Mouse (Mus musculus): ENCODE measurements around the gene Gpm6a. TPM values are rescaled to one million over a fixed set of nuclear protein-coding genes. Genes with fewer than 3 reads are reported as not detected.
"Not testable (repeated sequence)": the region's sequence is repeated elsewhere in the genome, so short reads cannot be mapped to it uniquely, and the experiment has no call there.

Gene Gpm6a
- total RNA-seq, 2 experiments from 2014 or later: not detected

GRCm38 (mm10) chr8:54995662-54996061 lies 41.0 kb downstream of the Gpm6a start:
- ATAC-seq (replicated peaks; ENCODE audit: low FRiP score, poor library complexity, severe bottlenecking): no peak

DNA sequence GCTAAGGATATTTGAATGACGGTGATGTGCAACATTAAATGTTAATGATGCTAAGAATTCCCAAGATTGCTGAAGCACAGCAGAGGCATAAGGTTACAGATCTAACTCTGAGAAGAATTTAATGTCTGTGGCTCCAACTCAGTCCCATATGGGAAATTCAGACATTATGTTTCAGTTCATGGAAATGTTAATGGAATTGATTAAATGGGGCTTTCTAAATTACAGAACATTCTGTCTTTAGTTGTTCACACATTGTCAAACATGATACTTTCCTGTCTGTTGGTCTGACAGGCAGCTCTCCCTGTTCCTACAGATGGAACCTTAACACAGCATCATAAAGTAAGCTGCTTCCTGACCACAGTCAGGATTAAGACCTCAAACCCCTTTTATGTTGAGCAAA lies 47.8 kb downstream of the Gpm6a start:
- ATAC-seq (replicated peaks; ENCODE audit: low FRiP score, poor library complexity, severe bottlenecking): no peak

DNA sequence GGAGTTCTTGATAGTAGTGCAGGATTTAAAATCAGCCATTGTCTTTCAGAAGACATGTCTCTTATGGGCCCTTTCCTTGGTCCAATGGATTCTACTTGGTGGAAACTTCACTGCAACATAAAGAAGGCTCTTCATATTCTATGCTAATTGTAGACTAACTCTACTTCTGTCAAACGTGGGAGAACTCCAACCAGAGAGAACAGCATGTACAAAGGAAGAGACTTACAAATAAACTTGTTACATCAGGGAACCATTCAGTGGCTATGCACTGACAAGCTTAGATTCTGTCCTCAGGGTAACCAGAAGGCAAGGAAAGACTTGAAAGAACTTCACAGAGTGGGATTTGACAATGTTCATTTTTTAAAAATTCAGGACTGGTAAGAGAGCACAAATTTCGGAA lies 48.3 kb downstream of the Gpm6a start:
- no peak for ATAC-seq (replicated peaks; ENCODE audit: low FRiP score, poor library complexity, severe bottlenecking)

GRCm38 (mm10) chr8:55012228-55012627 lies 57.6 kb downstream of the Gpm6a start:
- ATAC-seq (replicated peaks; ENCODE audit: low FRiP score, poor library complexity, severe bottlenecking): no peak

DNA sequence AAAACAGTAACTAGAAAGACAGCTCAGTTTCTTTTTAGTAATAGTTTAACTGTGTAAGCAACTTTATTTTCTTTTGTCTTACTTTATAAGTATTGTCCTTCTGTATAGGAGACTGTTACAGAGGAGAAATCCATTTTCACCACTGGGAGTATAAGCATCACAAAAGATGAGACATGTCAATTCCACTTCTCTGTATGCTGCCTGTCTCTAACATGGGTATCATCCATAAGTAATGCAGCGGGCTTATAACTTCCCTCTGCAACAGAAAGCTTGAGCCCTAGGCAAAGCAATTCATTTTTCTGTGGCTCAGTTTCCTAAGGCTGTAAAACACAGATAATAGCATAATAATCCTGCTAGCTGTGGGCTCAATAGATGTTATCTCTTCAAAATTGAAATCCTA lies 62.4 kb downstream of the Gpm6a start:
- no peak for ATAC-seq (replicated peaks; ENCODE audit: low FRiP score, poor library complexity, severe bottlenecking)

DNA sequence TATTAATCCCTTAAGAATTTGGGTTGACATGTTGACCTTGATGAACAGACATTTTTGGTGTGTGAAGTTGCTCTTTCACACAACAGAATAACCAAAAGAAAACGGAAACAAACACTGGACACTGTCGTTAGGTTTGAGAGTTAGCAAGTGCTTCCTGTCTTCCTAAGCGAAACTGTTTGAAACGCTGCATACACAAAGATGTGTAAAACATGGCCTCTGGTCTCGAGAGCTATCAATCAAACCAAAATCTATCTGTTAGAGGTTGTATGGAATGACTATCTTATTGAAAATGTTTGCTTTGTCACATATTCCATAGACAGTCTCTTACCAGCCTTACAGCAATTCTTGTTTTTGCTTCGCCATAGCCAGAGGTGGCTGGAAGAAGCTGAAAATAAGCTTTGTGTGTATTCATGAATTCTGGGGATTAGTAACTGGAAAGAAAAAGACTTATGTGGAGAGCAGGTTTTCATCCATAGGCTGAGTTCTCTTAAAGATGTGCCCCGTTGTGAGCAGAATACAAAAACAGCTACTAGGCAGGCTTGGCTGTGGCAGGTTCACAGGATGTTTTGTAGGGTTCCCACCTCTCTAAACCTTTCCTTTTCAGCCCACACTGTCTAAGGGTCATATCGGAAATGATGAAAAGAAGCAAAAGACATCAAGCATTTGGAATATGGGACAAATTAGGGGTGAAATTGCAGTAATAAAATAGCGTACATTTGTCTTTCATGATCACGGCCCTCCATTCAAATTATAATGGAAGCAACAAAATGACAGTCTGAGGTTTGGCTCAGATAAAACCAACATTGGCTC lies 71.4 kb downstream of the Gpm6a start:
- no peak for ATAC-seq (replicated peaks; ENCODE audit: low FRiP score, poor library complexity, severe bottlenecking)

DNA sequence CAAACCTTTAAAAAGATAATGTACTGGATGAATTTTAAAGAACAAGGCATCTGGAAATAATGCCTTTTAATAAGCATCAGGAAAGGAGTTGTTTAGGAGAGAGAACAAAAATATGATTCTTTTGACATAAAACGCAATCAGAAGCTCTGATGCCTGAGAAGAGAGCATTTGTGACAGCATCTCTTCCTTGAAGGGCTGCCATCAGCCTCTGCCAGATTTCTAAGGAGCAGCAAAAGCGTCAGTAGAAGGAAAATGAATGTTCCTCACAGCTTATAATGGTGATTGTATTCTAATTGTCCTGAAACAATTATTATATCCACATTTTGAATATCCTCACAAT lies 72.0 kb downstream of the Gpm6a start:
- ATAC-seq (replicated peaks; ENCODE audit: low FRiP score, poor library complexity, severe bottlenecking): no peak

GRCm38 (mm10) chr8:55028371-55028770 lies 73.7 kb downstream of the Gpm6a start:
- no peak for ATAC-seq (replicated peaks; ENCODE audit: low FRiP score, poor library complexity, severe bottlenecking)

GRCm38 (mm10) chr8:55031099-55031498 lies 76.5 kb downstream of the Gpm6a start:
- ATAC-seq (replicated peaks; ENCODE audit: low FRiP score, poor library complexity, severe bottlenecking): no peak

DNA sequence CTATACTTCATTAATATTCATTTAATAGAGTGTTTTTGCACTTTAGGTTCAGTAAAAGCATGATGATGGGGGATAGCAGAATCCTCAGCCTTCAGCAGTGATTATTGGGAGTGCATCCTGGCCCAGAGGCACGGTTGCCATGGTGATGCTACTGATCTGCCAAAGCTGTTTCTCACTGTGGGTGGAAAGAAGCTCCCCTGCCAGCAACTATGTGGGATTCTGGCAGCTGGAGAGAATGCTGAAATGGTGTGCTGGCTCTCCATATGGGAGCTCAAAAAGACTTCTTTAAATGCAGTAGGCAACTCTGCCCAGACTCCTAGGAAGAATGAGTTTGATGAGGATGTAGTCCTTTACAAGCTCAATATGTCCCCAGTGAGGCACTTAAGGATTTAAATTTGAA lies 79.7 kb downstream of the Gpm6a start:
- ATAC-seq (replicated peaks; ENCODE audit: low FRiP score, poor library complexity, severe bottlenecking): no peak

DNA sequence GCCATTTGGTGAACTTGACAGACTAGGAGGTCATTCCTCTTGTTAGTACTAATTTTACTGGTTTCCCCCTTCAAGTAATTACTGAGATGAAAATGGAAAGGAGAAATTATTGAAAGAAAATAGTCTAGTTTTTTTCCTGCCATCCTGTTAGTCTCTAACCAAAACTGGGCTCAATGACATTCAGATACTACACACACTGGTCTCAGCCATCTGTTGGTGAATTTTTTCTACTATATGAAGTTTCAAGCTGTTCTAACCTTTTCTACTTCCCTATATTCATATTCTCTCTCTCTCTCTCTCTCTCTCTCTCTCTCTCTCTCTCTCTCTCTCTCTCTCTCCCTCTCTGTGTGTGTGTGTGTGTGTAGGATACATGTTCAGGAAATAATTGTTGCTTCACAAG lies 80.8 kb downstream of the Gpm6a start:
- ATAC-seq (replicated peaks; ENCODE audit: low FRiP score, poor library complexity, severe bottlenecking): no peak

DNA sequence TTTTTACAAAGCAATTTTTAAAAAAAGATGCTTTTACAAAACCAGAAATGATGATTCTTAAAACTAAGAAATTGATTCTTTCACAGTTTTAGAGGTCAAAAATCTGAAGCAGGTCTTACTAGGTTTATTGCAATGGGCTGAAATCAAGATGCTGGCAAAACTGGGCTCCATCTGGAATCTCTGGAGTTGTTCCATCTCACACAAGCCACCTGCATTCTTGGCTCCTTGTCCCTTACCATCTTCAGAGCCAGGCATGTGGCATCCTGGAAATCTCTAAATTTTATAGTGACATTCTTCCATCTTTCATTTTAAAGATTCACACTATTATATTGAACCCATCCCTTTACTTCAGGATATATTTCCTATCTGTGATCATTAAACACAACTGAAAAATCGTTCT lies 88.3 kb downstream of the Gpm6a start:
- no peak for ATAC-seq (replicated peaks; ENCODE audit: low FRiP score, poor library complexity, severe bottlenecking)

- ATAC-seq (replicated peaks; ENCODE audit: low FRiP score, poor library complexity, severe bottlenecking): no peak
Measured at GRCm38 (mm10) chr8:55048396-55048795, 93.8 kb downstream of the Gpm6a start.

- no peak for ATAC-seq (replicated peaks; ENCODE audit: low FRiP score, poor library complexity, severe bottlenecking)
Measured at GRCm38 (mm10) chr8:55049979-55050378, 95.3 kb downstream of the Gpm6a start.

GRCm38 (mm10) chr8:55068811-55069210 lies 114.2 kb downstream of the Gpm6a start:
- ATAC-seq (replicated peaks; ENCODE audit: low FRiP score, poor library complexity, severe bottlenecking): not testable (repeated sequence)

- ATAC-seq (replicated peaks; ENCODE audit: low FRiP score, poor library complexity, severe bottlenecking): no peak
Measured at GRCm38 (mm10) chr8:55073481-55073880, 118.8 kb downstream of the Gpm6a start.

DNA sequence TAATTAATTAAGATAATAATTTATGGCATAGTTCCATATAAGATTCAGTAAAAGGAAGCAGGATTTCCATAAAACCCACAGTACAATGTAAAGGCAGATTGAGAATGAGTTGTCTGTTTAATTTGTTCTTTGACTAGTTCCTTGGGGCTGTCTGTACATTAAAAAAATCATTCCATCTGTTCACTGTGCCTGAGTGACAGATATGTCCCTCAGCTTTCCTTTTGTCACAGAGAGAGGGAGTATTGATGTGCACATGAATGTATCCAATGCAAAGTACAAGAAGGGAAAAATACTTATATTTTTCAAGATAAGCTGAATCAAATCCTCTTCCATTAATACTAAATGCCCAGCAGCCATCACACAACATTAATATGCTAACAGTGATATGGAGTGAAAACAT lies 147.6 kb downstream of the Gpm6a start:
- no peak for ATAC-seq (replicated peaks; ENCODE audit: low FRiP score, poor library complexity, severe bottlenecking)

- ATAC-seq (replicated peaks; ENCODE audit: low FRiP score, poor library complexity, severe bottlenecking): no peak
Measured at GRCm38 (mm10) chr8:55103065-55103464, 148.4 kb downstream of the Gpm6a start.

- no peak for ATAC-seq (replicated peaks; ENCODE audit: low FRiP score, poor library complexity, severe bottlenecking)
Measured at GRCm38 (mm10) chr8:55103891-55104481, 149.3 kb downstream of the Gpm6a start.

Measured in erythroid progenitor cell, adult 5-6 weeks (primary cell).